Mouse (Mus musculus): ENCODE measurements at regions not wholly inside any gene's neighbourhood (a gene's known extent, or its start where the extent isn't known, plus 50 kb on each side); places are given as distances from the start of the nearest gene placed in this dataset.

DNA sequence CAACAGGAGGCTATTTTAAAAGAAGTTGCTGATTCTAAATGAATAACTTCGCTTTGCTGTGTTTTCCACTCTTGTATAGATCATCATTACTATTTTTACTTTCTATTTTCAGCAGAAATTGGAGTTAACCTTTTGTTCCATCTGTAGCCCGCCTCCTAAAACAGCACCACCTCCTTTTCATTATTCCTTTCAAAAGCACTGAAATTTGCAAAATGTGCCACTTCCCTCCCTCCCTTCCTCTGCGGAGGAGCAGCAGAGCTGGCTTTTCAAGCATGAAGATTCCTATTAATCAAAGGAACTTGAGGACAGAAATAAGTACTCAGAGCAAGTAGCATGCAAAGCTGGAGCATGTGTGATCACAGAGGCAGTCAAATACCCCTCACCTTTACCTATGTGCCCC, 497.7 kb downstream of the Nsun3 start:
- Histone ChIP-seq H3K79me2 (ENCODE audit: control insufficient read depth, insufficient read depth, low read length, poor library complexity) (no peaks in the 10 kb centered on the region), H3K36me3 (ENCODE audit: control insufficient read depth in 1 of 2, insufficient read depth in 2 of 2, low read length in 2 of 2) (no peaks in the 10 kb centered on the region), H3K4me3 (ENCODE audit: control insufficient read depth in 1 of 2, insufficient read depth in 1 of 2, low read depth in 2 of 2, low read length in 2 of 2) (no peak overlapping the region), H3K27me3 (ENCODE audit: control insufficient read depth in 1 of 2, insufficient read depth in 2 of 2, low read length in 2 of 2) (no peaks in the 10 kb centered on the region), H3K9ac (ENCODE audit: control insufficient read depth, low read depth, low read length, poor library complexity, severe bottlenecking) (no peak overlapping the region), H3K4me1 (ENCODE audit: control insufficient read depth in 1 of 2, insufficient read depth in 2 of 2, low read length in 2 of 2) (no peaks in the 10 kb centered on the region), H3K27ac (ENCODE audit: control insufficient read depth, low read depth, low read length) (no peak overlapping the region), H3K9me3 (replicated peaks; ENCODE audit: insufficient read depth, low read length) (no peaks in the 10 kb centered on the region)
- TF ChIP-seq NRF1 (IDR thresholded peaks at IDR 0.05; ENCODE audit: insufficient read depth, low read depth, low read length, poor library complexity, severe bottlenecking) (no peak), EP300 (IDR thresholded peaks at IDR 0.05; ENCODE audit: low read depth in 1 of 2, low read length in 2 of 2) (no peak), GATA1 (IDR thresholded peaks at IDR 0.05; ENCODE audit: low read depth, low read length) (no peak), ETS1 (IDR thresholded peaks at IDR 0.05; ENCODE audit: low read depth, low read length) (no peak), SIN3A (IDR thresholded peaks at IDR 0.05; ENCODE audit: low read length) (no peak), CHD1 (IDR thresholded peaks at IDR 0.05; ENCODE audit: low read depth, low read length) (no peak), USF1 (IDR thresholded peaks at IDR 0.05; ENCODE audit: low read depth, low read length) (no peak), SMC3 (IDR thresholded peaks at IDR 0.05; ENCODE audit: low read depth, low read length) (no peak), POLR2A (IDR thresholded peaks at IDR 0.05; ENCODE audit: control insufficient read depth in 1 of 2, insufficient read depth in 1 of 2, low read depth in 1 of 2, low read length in 2 of 2, poor library complexity in 1 of 2) (no peak), ELF1 (IDR thresholded peaks at IDR 0.05; ENCODE audit: low read depth, low read length) (no peak), JUND (IDR thresholded peaks at IDR 0.05; ENCODE audit: low read depth, low read length) (no peak), NELFE (IDR thresholded peaks at IDR 0.05; ENCODE audit: low read depth, low read length) (no peak)
- no peak for DNase-seq (ENCODE audit: low read depth, low spot score)
